Mouse (Mus musculus) adrenal gland, postnatal 25 days (tissue): ENCODE data around the gene Muc16. TPM values are rescaled to one million over a fixed set of nuclear protein-coding genes. Genes with fewer than 3 reads are reported as not detected.

Experiments used
- DNase-seq: peaks from one replicate; pipeline ENCODE4 v3.0.0; 2021; ENCODE audit warnings: mixed read lengths
- long read RNA-seq: library from polyadenylated mRNA; stranded (forward); transcript quantifications from one replicate; pipeline ENCODE4 v2.0.0, GENCODE M21; 2021
- microRNA-seq, 2 experiments: library from miRNA; unstranded; fragments of <30 nt; microRNA quantifications; one replicate each; pipeline ENCODE4 v1.2.0; 2021
- total RNA-seq: library from RNA; stranded (reverse); gene quantifications from 2 replicates; pipeline ENCODE4 v1.2.3, GENCODE M21; 2021

Muc16 gene
- 0.79 and 1.8 TPM in 2 replicates for total RNA-seq
- long read RNA-seq: 0 reads

- DNase-seq: no peak
Measured at GRCm38 (mm10) chr9:18674480-18675154, at the start of gene Muc16. Gene Muc16 (minus strand): TSS chr9:18674530.

GRCm38 (mm10) chr9:18722712-18723099 is 48.4 kb upstream of the Muc16 start:
- no peak for DNase-seq

- no peak for DNase-seq
Measured at GRCm38 (mm10) chr9:18721931-18722711, 47.8 kb upstream of the Muc16 start.

- DNase-seq: no peak
Measured at GRCm38 (mm10) chr9:18721011-18721410, 46.7 kb upstream of the Muc16 start.

GRCm38 (mm10) chr9:18705628-18706027 is 31.3 kb upstream of the Muc16 start:
- no peak for DNase-seq

- no peak for DNase-seq
Measured at GRCm38 (mm10) chr9:18598366-18598765, 76.0 kb downstream of the Muc16 start.

- DNase-seq: no peak
Measured at GRCm38 (mm10) chr9:18508098-18508497, 166.2 kb downstream of the Muc16 start.

- DNase-seq: no peak
Measured at GRCm38 (mm10) chr9:18478168-18478567, 196.2 kb downstream of the Muc16 start, which contains the start of the genes Zfp558 and Mbd3l1. Gene Zfp558 (minus strand): TSS chr9:18478268. Gene Mbd3l1 (plus strand): TSS chr9:18478359.

GRCm38 (mm10) chr9:18473324-18474128 is 200.8 kb downstream of the Muc16 start:
- peak; percentile 71 for DNase-seq

GRCm38 (mm10) chr9:18468005-18468404 is 206.3 kb downstream of the Muc16 start:
- no peak for DNase-seq

GRCm38 (mm10) chr9:18467350-18467749 is 207.0 kb downstream of the Muc16 start:
- DNase-seq: no peak

- DNase-seq: no peak
Measured at GRCm38 (mm10) chr9:18456520-18456919, 217.8 kb downstream of the Muc16 start.

Small RNA genes within 50 kb of the gene (microRNA-seq; reads per million reads assigned to microRNA genes)
- 0 reads per million in 2 experiments for gene Gm22854

Other genes starting within 250 kb of the Muc16 start
- not detected in 2 replicates for gene Mbd3l2, start 243.9 kb downstream of the Muc16 start, total RNA-seq
- 2.1 and 2.6 TPM in 2 replicates for gene Zfp558, start 196.3 kb downstream of the Muc16 start, total RNA-seq
- not detected in 2 replicates for gene Mbd3l1, start 196.2 kb downstream of the Muc16 start, total RNA-seq
- gene Olfr24, start 89.5 kb upstream of the Muc16 start, total RNA-seq: not detected in 2 replicates
- gene Olfr828, start 145.0 kb upstream of the Muc16 start, total RNA-seq: not detected in 2 replicates
- not detected in 2 replicates for gene Olfr829, start 180.4 kb upstream of the Muc16 start, total RNA-seq
- gene Olfr830, start 200.2 kb upstream of the Muc16 start, total RNA-seq: not detected in 2 replicates